Mouse (Mus musculus) midbrain, embryonic 10.5 days (tissue): ENCODE data around the gene Med12. TPM values are rescaled to one million over a fixed set of nuclear protein-coding genes. Genes with fewer than 3 reads are reported as not detected.
"Not testable (repeated sequence)": the region's sequence is repeated elsewhere in the genome, so short reads cannot be mapped to it uniquely, and the experiment has no call there.

Experiments used
- DNase-seq: peaks from one replicate; pipeline ENCODE4 v3.0.0-alpha.2; 2017; ENCODE audit warnings: low spot score
- H3K27ac ChIP-seq: fragments of 300-500 bp; sonication (generic); replicated peaks from 2 replicates; pipeline ENCODE4 v1.5.1; 2016; ENCODE audit warnings: mild to moderate bottlenecking
- H3K27me3 ChIP-seq: fragments of 300-500 bp; sonication (generic); 2 replicates; pipeline ENCODE4 v1.6.1; 2016; ENCODE audit warnings: low read depth, mild to moderate bottlenecking; ENCODE audit not compliant: poor library complexity, severe bottlenecking
- H3K36me3 ChIP-seq: fragments of 300-500 bp; sonication (generic); 2 replicates; pipeline ENCODE4 v1.6.1; 2016; ENCODE audit warnings: mild to moderate bottlenecking, moderate library complexity
- H3K4me1 ChIP-seq: fragments of 300-500 bp; sonication (generic); 2 replicates; pipeline ENCODE4 v1.6.1; 2016
- H3K4me3 ChIP-seq: fragments of 300-500 bp; sonication (generic); 2 replicates; pipeline ENCODE4 v1.5.1; 2016; ENCODE audit warnings: mild to moderate bottlenecking, moderate library complexity
- H3K9me3 ChIP-seq: fragments of 300-500 bp; sonication (generic); replicated peaks from 2 replicates; pipeline ENCODE4 v1.6.1; 2016; ENCODE audit warnings: mild to moderate bottlenecking
- WGBS: fragments of 180-500 bp; shearing (Covaris S2); methylation state at CpG from one replicate; pipeline ENCODE4 v1.1.7; 2016; 5-methylcytosine and 5-hydroxymethylcytosine counted together
- polyA plus RNA-seq: library from polyadenylated mRNA; unstranded; fragments of >200 nt; fragmentation: Nextera tagmentation; extraction: Ambion mirVana; gene quantifications from 2 replicates; pipeline ENCODE4 v1.2.1, GENCODE M21; 2016

Med12 gene
- polyA plus RNA-seq, 1 experiment from 2014 or later: 30.8 TPM

DNA sequence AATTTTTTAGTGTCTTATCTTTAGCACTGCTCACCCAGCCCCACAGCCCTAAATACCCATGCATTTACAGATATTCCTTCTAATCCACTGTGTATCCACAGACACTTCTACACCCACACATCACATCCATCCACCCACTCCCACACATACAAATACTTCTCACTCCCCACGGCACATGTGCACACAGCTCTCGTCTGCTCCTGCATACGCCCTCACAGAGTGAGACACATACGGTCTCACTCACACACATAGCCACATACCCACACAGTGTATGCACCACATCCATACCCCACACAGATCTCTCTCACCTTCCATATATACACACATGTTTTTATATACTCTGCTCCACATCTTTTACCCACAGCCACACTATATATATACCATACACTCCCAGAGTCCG is 35.5 kb downstream of the Med12 start:
- no peak for DNase-seq
- Histone ChIP-seq H3K36me3 (peaks cover 25% of the 10 kb centered on the region), H3K9me3 (no peaks in the 10 kb centered on the region), H3K4me1 (peaks cover 26% of the 10 kb centered on the region), H3K27me3 (peaks cover 95% of the 10 kb centered on the region), H3K4me3 (no peak overlapping the region), H3K27ac (no peak overlapping the region)
- WGBS: 96% methylated on average over 5 of the region's 5 CpGs

DNA sequence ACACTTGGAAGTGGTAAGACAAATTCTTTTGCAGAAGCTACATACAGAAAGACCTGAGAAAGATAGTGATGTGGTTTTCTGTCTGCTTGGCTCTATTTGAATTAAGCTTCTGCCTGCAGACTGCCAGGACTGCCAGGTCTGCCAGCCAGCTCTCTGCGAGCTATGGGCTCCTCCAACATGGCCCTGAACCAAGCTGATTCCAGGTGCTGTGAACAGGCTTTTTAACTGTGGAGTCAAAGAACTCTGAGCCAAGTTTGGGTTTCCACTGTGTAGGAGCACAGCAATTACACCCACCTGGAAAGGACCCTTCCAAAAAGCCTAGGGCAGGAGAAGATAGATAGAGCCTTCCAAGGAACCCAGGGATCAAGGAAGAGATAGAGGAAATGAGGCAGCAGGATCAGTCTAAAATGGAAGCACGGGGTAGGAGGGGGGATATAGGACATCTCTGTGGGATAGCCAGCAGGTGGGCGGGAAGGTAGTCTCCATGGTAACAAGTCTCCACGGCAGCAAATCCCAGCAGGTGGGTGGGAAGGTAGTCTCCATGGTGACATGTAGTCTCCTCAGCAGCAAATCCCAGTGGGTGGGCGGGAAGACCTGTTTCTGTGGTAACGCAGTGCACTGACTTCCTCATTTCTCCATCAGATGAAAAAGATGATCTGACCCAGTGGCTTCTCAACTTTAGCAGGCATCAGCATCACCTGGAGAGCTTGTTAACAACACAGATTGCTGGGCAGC is 40.0 kb downstream of the Med12 start:
- peaks cover 36% of the 10 kb centered on the region for H3K36me3 ChIP-seq
- H3K9me3 ChIP-seq: no peaks in the 10 kb centered on the region
- peaks cover 94% of the 10 kb centered on the region for H3K27me3 ChIP-seq
- H3K27ac ChIP-seq: no peak overlapping the region; the same call in 1 of the 2 replicates
- H3K4me1 ChIP-seq: peaks cover 14% of the 10 kb centered on the region
- peak; percentile 44 for DNase-seq
- no peak overlapping the region for H3K4me3 ChIP-seq
- 37% methylated on average over 6 of the region's 6 CpGs for WGBS

GRCm38 (mm10) chrX:101319775-101320174 is 45.9 kb downstream of the Med12 start:
- peaks cover 75% of the 10 kb centered on the region for H3K27me3 ChIP-seq

GRCm38 (mm10) chrX:101325989-101326899 is 52.4 kb downstream of the Med12 start:
- DNase-seq: no peak
- Histone ChIP-seq H3K4me1 (peaks cover 6% of the 10 kb centered on the region), H3K9me3 (no peaks in the 10 kb centered on the region), H3K36me3 (peaks cover 4% of the 10 kb centered on the region; the same call in 1 of the 2 replicates), H3K4me3 (no peak overlapping the region), H3K27me3 (peaks cover 39% of the 10 kb centered on the region), H3K27ac (no peak overlapping the region)
- WGBS: 61% methylated on average over 8 of the region's 8 CpGs

More at GRCm38 (mm10) chrX:101319775-101320174, 45.9 kb downstream of the Med12 start:
- 90% methylated on average over 12 of the region's 12 CpGs for WGBS
- Histone ChIP-seq H3K4me3 (no peak overlapping the region), H3K36me3 (peaks cover 37% of the 10 kb centered on the region), H3K27ac (no peak overlapping the region), H3K4me1 (no peaks in the 10 kb centered on the region), H3K9me3 (no peaks in the 10 kb centered on the region)
- no peak for DNase-seq

- Histone ChIP-seq H3K4me3 (no peak overlapping the region), H3K36me3 (no peaks in the 10 kb centered on the region), H3K27ac (peak overlapping the region; percentile 76), H3K4me1 (peaks cover 14% of the 10 kb centered on the region), H3K9me3 (no peaks in the 10 kb centered on the region), H3K27me3 (peaks cover 30% of the 10 kb centered on the region)
- peak; percentile 61 for DNase-seq
- WGBS: 33% methylated on average over 10 of the region's 10 CpGs
Measured at GRCm38 (mm10) chrX:101329372-101330028, 55.7 kb downstream of the Med12 start.

DNA sequence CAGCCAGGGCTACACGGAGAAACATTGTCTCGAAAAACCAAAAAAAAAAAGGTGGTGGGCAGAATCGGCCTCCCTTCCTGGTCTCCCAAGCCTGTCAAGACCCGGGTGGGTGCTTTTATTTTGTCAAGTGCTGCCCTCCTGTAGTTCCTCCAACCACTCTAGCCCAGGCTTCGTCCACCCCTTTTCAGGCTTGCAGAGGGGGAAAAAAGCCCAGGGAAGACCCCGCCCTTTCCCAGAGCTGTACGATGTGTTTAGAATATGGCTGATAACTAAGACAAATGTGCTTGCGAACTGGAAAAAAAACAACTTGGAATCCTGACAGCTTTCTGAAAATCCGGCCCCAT is 58.2 kb downstream of the Med12 start:
- peaks cover 11% of the 10 kb centered on the region for H3K27me3 ChIP-seq
- H3K4me3 ChIP-seq: peak overlapping the region; percentile 51
- no peaks in the 10 kb centered on the region for H3K9me3 ChIP-seq
- H3K4me1 ChIP-seq: peaks cover 14% of the 10 kb centered on the region
- peak overlapping the region; percentile 90 for H3K27ac ChIP-seq
- H3K36me3 ChIP-seq: no peaks in the 10 kb centered on the region
- no peak for DNase-seq
- 48% methylated on average over 9 of the region's 9 CpGs for WGBS

- Histone ChIP-seq H3K4me3 (peak overlapping the region; percentile 51), H3K27ac (peak overlapping the region; percentile 90), H3K36me3 (no peaks in the 10 kb centered on the region), H3K27me3 (peaks cover 10% of the 10 kb centered on the region), H3K9me3 (no peaks in the 10 kb centered on the region), H3K4me1 (peaks cover 14% of the 10 kb centered on the region)
- WGBS: 18% methylated on average over 38 of the region's 49 CpGs
- DNase-seq: peak; percentile 89
Measured at GRCm38 (mm10) chrX:101332375-101333211, 58.8 kb downstream of the Med12 start.

DNA sequence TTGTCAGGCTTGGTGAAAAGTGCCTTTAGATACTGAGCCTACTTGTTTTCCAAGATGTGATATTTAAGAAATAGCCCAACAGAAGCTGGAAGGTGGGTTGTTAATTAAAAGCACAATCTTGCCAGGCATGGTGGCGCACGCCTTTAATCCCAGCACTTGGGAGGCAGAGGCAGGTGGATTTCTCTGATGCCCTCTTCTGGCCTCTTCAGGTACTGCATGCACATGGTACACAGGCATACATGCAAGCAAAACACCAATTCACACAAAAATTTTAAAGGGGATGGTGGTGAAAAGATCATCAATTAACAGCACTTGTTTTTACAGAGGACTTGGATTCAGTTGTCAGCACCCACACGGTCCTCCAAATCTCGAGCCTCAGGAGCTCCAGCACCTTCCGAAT is 60.8 kb downstream of the Med12 start:
- Histone ChIP-seq H3K9me3 (no peaks in the 10 kb centered on the region), H3K4me3 (no peak overlapping the region), H3K27me3 (peaks cover 14% of the 10 kb centered on the region), H3K36me3 (no peaks in the 10 kb centered on the region), H3K4me1 (peaks cover 8% of the 10 kb centered on the region), H3K27ac (no peak overlapping the region)
- DNase-seq: no peak
- WGBS: 91% methylated on average over 5 of the region's 5 CpGs

DNA sequence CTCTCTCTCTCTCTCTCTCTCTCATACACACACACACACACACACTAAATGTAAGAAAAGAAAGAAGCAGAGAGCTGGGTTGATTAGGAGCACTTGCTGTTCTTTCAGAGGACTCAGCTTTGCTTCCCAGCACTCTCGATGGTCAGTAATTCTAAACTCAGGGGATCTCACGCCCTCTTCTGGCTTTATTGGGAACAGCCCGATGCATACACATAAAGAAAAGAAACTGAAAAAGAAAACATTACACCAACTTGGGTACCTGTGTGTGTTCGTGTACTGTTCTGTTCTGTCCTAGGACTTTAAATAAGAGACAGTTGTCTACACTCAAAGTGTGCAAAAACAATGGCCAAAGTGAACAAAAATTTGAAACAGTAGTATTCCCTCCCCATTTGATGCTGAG is 64.8 kb downstream of the Med12 start:
- DNase-seq: no peak
- no peak overlapping the region for H3K27ac ChIP-seq
- H3K4me1 ChIP-seq: no peaks in the 10 kb centered on the region
- no peaks in the 10 kb centered on the region for H3K9me3 ChIP-seq
- no peaks in the 10 kb centered on the region for H3K36me3 ChIP-seq
- WGBS: 54% methylated on average over 4 of the region's 4 CpGs
- peaks cover 21% of the 10 kb centered on the region for H3K27me3 ChIP-seq
- no peak overlapping the region for H3K4me3 ChIP-seq

DNA sequence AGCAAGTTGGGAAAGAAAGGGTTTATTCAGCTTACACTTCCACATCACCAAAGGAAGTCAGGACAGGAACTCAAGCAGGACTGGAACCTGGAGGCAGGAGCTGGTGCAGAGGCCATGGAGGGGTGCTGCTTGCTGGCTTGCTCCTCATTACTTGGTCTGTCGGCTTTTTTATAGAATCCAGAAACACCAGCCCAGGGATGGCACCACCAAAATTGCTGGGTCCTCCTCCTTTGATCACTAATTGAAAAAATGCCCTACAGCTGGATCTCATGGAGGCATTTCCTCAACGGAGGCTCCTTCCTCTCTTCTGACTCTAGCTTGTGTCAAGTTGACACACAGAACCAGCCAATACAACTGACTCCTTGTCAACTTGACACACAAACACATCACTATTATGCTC is 69.0 kb downstream of the Med12 start:
- 66% methylated on average over 2 of the region's 2 CpGs for WGBS
- H3K4me3 ChIP-seq: not testable (repeated sequence)

GRCm38 (mm10) chrX:101345456-101345855 is 71.6 kb downstream of the Med12 start:
- no peak for DNase-seq
- Histone ChIP-seq H3K27me3 (peaks cover 32% of the 10 kb centered on the region), H3K4me1 (no peaks in the 10 kb centered on the region), H3K9me3 (no peaks in the 10 kb centered on the region), H3K27ac (no peak overlapping the region), H3K4me3 (no peak overlapping the region), H3K36me3 (no peaks in the 10 kb centered on the region)
- WGBS: 92% methylated on average over 2 of the region's 2 CpGs

More for the DNA sequence above, 69.0 kb downstream of the Med12 start:
- not testable (repeated sequence) for H3K36me3 ChIP-seq, H3K27ac ChIP-seq, H3K4me1 ChIP-seq, DNase-seq, H3K9me3 ChIP-seq
- H3K27me3 ChIP-seq: peaks cover 38% of the 10 kb centered on the region

DNA sequence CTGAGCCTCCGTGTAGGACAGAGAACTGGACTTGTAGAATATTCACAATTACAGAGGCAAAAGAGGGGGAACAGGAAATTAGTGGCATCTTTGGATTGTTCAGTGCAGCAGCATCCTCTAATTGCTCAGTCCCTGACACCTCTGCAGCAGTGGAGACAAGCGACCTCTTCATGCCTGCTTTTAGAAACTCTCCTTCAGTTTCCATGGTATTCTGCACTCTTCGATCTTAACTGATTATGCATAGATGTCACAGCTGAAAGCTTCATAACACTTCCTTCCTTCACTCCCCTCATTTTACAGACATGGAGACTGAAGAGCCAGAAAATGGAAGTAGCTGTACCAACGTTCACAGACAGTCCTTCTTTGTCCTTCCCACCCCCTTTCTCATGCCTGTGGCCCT is 72.6 kb downstream of the Med12 start:
- no peak for DNase-seq
- H3K4me3 ChIP-seq: no peak overlapping the region
- peaks cover 28% of the 10 kb centered on the region for H3K27me3 ChIP-seq
- 80% methylated on average over 4 of the region's 4 CpGs for WGBS
- H3K9me3 ChIP-seq: no peaks in the 10 kb centered on the region
- H3K4me1 ChIP-seq: no peaks in the 10 kb centered on the region
- no peak overlapping the region for H3K27ac ChIP-seq
- H3K36me3 ChIP-seq: no peaks in the 10 kb centered on the region
